Mouse (Mus musculus) liver, embryonic 14.5 days (tissue): ENCODE data around the gene Dop1a. TPM values are rescaled to one million over a fixed set of nuclear protein-coding genes. Genes with fewer than 3 reads are reported as not detected.
"Not testable (repeated sequence)": the region's sequence is repeated elsewhere in the genome, so short reads cannot be mapped to it uniquely, and the experiment has no call there.

Source experiments
- ATAC-seq: fragments of 200-750 bp; cut with Nextera tagmentation; 2 replicates; pipeline ENCODE4 v1.8.0; 2017; ENCODE audit warnings: moderate number of reproducible peaks, mild to moderate bottlenecking, moderate library complexity; ENCODE audit not compliant: insufficient read depth
- DNase-seq, 3 experiments: peaks; one replicate each; pipeline ENCODE4 v3.0.0-alpha.2; 2012 to 2013; ENCODE audit warnings: low read depth in 3 of 3, low spot score in 3 of 3
- H3K27ac ChIP-seq: fragments of 300-500 bp; sonication (generic); 2 replicates; pipeline ENCODE4 v1.5.1; 2014; ENCODE audit warnings: moderate library complexity, mild to moderate bottlenecking, control low read depth, inconsistent platforms
- H3K27me3 ChIP-seq: fragments of 300-500 bp; sonication (generic); 2 replicates; pipeline ENCODE4 v1.6.1; 2014; ENCODE audit warnings: mild to moderate bottlenecking, low read length, moderate library complexity; ENCODE audit not compliant: control insufficient read depth, insufficient read depth
- H3K36me3 ChIP-seq: fragments of 300-500 bp; sonication (generic); replicated peaks from 2 replicates; pipeline ENCODE4 v1.6.1; 2014; ENCODE audit warnings: low read depth; ENCODE audit not compliant: control insufficient read depth, insufficient read depth
- H3K4me1 ChIP-seq, 2 experiments: fragments of 200-500 bp in 1 of 2; fragments of 300-500 bp in 1 of 2; sonication (generic) in 1 of 2; replicated peaks; 2 replicates each; pipeline ENCODE4 v1.6.1; 2012 to 2014; ENCODE audit warnings: antibody characterized with exemption in 1 of 2, inconsistent platforms in 1 of 2, low read length in 1 of 2; ENCODE audit not compliant: control insufficient read depth in 2 of 2, insufficient read depth in 2 of 2
- H3K4me2 ChIP-seq: fragments of 300-500 bp; sonication (generic); 2 replicates; pipeline ENCODE4 v1.6.1; 2014; ENCODE audit warnings: low read depth, mild to moderate bottlenecking, control low read depth, moderate library complexity
- H3K4me3 ChIP-seq, 2 experiments: fragments of 200-500 bp in 1 of 2; fragments of 300-500 bp in 1 of 2; sonication (generic) in 1 of 2; 2 replicates each; pipeline ENCODE4 v1.5.1; 2012 to 2014; ENCODE audit warnings: low read depth in 2 of 2, low read length in 2 of 2, mild to moderate bottlenecking in 2 of 2, control low read depth in 1 of 2, inconsistent platforms in 1 of 2, moderate library complexity in 1 of 2; ENCODE audit not compliant: insufficient read depth in 1 of 2
- H3K9ac ChIP-seq: fragments of 300-500 bp; sonication (generic); replicated peaks from 2 replicates; pipeline ENCODE4 v1.6.1; 2014; ENCODE audit warnings: mild to moderate bottlenecking, control low read depth, moderate library complexity
- H3K9me3 ChIP-seq: fragments of 300-500 bp; sonication (generic); 2 replicates; pipeline ENCODE4 v1.6.1; 2016; ENCODE audit warnings: low read length, mixed read lengths; ENCODE audit not compliant: control insufficient read depth
- CTCF ChIP-seq: IDR thresholded peaks from 2 replicates; pipeline ENCODE4 v1.5.1; 2016; ENCODE audit warnings: antibody characterized with exemption, low read depth, control low read depth
- EP300 ChIP-seq: IDR thresholded peaks from 2 replicates; pipeline ENCODE4 v1.6.1; 2016; ENCODE audit warnings: antibody characterized with exemption, low read depth
- WGBS: fragments of 180-500 bp; shearing (Covaris S2); extraction: QIAGEN DNeasy Blood & Tissue Kit; methylation state at CpG from one replicate; pipeline ENCODE4 v1.1.7; 2014; ENCODE audit not compliant: insufficient replicate concordance; 5-methylcytosine and 5-hydroxymethylcytosine counted together
- polyA plus RNA-seq, 2 experiments: library from polyadenylated mRNA; depleted of rRNA in 1 of 2; stranded (reverse) in 1 of 2; unstranded in 1 of 2; fragments of >200 nt; fragmentation: Nextera tagmentation in 1 of 2; extraction: Ambion mirVana in 1 of 2; gene quantifications; 2 replicates each; pipeline versions ENCODE4 v1.2.1 to v1.2.3; 2012 to 2014

The Dop1a gene
- polyA plus RNA-seq, 2 experiments, result 3.1 to 4.6 TPM

DNA sequence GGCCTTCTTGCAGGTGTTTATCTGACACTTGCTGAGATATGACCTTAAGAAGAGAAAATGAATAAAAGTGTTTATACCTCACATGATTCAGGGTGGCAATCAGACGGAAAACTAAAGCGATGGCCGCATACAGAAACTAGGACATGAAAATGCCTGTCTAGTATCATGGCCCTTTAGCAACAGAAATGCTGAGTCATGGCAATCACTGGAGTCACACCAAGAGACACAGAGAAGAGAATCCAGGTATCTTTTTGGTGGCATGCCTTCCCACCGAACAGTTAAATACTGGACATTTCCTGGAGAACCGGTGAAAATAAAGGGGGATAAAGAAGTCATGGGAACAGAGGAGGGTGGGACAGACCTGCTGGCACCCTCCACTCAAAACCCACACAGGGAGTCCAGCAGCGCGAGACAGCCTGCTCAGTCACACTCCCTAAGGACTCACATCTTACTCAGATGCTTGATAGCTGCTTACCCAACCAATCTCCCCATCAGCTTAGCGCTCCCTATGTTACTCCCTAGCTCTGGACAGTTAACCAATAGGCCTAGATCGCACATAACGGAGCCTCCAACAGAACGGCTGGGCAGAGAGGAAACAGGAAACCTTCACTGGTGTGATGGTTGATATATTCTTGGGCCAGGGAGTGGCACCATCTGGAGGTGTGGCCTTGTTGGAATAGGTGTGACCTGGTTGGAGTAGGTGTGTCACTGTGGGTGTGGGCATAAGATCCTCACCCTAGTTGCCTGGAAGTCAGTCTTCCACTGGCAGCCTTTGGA lies 120.3 kb downstream of the Dop1a start:
- Histone ChIP-seq H3K9me3 (no peaks in the 10 kb centered on the region), H3K27me3 (no peaks in the 10 kb centered on the region), H3K4me2 (no peak overlapping the region), H3K9ac (no peak overlapping the region), H3K27ac (no peak overlapping the region), H3K4me1 (no peaks in the 10 kb centered on the region), H3K4me3 (no peak overlapping the region), H3K36me3 (no peaks in the 10 kb centered on the region)
- WGBS, result 76% methylated on average over 11 of the region's 11 CpGs
- ATAC-seq (no peak), DNase-seq (no peak)
- TF ChIP-seq EP300 (no peak), CTCF (no peak)

DNA sequence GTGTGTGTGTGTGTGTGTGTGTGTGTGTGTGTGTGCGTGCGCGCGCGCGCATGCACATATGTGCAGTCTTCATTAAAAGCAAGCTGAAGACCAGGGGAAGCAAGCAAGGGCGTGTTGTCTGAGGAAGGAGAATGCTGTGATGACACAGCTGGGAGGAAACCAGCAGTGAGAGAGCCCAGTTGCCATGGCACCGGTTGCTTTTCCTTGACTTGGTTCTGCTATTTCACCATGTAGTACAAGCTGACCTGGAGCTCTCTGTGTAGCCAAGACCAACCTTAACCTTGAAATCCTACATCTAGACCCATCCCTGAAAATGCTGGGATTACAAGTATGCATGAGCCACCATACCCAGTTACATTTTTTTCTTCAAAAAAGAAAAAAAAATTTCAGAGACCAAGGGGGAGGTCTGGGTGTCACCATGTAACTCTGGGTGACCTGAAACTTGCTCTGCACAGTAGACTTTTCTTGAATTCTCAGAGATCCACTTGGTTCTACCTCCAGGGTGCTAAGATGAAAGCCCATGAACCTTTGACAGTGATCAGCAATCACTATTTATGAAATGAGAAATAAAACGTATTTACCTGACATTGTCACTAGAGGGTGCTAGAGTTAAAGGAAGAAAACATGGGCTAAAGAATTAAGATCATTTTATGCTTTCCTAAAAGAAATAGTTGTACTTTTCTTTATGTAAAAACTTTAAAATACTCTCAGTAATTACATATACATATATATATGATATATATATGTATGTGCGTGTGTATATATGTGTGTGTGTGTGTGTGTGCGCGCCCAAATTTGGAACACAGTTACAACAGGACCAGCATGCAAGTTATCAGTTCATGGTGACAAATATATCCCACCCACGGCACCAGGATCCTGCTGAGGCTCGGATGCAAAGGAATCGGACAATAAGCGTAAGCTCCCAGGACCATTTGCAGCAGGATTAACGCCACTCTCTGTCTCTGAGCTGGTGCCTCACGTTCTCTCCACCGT lies 126.0 kb downstream of the Dop1a start:
- H3K4me3 ChIP-seq, result no peak overlapping the region
- no peak overlapping the region for H3K27ac ChIP-seq
- TF ChIP-seq CTCF, result peak; percentile 42; the same call in 1 of the 2 replicates
- no peak for TF ChIP-seq EP300
- no peaks in the 10 kb centered on the region for H3K27me3 ChIP-seq
- H3K9ac ChIP-seq, result no peak overlapping the region
- H3K36me3 ChIP-seq, result no peaks in the 10 kb centered on the region
- no peaks in the 10 kb centered on the region for H3K9me3 ChIP-seq
- H3K4me1 ChIP-seq, result no peaks in the 10 kb centered on the region
- WGBS, result 66% methylated on average over 19 of the region's 19 CpGs
- ATAC-seq (0 out of 2 replicates have a peak, but pooled peaks have one; percentile 26), DNase-seq (no peak)
- H3K4me2 ChIP-seq, result no peak overlapping the region

- not testable (repeated sequence) for H3K36me3 ChIP-seq, H3K9me3 ChIP-seq, H3K4me3 ChIP-seq, DNase-seq, H3K27ac ChIP-seq, ATAC-seq, H3K9ac ChIP-seq, H3K27me3 ChIP-seq, H3K4me1 ChIP-seq, H3K4me2 ChIP-seq
- 45% methylated on average over 10 of the region's 10 CpGs for WGBS
Measured at GRCm38 (mm10) chr9:86594357-86594767, 127.4 kb downstream of the Dop1a start.

DNA sequence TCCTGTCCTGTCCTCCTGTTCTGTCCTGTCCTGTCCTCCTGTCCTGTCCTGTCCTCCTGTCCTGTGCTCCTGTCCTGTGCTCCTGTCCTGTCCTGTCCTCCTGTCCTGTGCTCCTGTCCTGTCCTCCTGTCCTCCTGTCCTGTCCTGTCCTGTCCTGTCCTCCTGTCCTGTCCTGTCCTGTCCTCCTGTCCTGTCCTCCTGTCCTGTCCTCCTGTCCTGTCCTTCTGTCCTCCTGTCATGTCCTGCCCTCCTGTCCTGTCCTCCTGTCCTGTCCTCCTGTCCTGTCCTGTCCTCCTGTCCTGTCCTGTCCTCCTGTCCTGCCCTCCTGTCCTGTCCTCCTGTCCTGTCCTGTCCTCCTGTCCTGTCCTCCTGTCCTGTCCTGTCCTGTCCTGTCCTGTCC lies 130.0 kb downstream of the Dop1a start:
- not testable (repeated sequence) for H3K4me3 ChIP-seq, H3K36me3 ChIP-seq, H3K27me3 ChIP-seq, H3K27ac ChIP-seq, DNase-seq, H3K9ac ChIP-seq, H3K4me2 ChIP-seq, H3K4me1 ChIP-seq, ATAC-seq, H3K9me3 ChIP-seq

DNA sequence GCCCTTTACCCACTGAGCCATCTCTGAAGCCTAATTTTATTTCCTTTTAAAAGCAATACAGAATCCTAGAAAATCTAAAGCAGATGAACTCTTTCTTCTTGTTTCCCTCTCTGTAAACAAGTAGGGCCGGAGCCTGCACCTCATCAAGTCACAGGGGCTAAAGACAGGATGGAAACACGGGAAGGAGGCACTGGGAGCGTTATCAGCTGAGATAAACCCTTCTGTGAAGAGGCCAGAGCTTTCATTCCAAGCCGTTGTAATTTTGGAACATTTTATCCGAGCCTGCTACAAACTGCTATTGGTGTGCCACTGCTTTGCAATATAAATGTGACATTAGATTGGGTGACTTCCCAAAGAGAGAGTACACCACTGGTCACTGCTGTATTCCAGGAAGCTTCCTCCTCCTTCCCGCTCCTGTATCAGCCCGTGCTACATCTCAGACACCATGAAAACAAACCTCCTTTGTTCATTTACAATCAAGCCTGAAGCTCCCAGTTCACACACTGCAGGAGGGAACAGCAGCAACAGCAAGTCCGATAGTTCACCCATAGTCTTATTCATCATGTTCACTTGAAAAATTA lies 132.9 kb downstream of the Dop1a start:
- H3K4me2 ChIP-seq, result no peak overlapping the region
- H3K9ac ChIP-seq, result no peak overlapping the region
- H3K4me3 ChIP-seq, result no peak overlapping the region
- no peak for ATAC-seq
- no peak for DNase-seq
- 43% methylated on average over 8 of the region's 8 CpGs for WGBS
- no peaks in the 10 kb centered on the region for H3K4me1 ChIP-seq
- H3K36me3 ChIP-seq, result no peaks in the 10 kb centered on the region
- no peak overlapping the region for H3K27ac ChIP-seq
- H3K9me3 ChIP-seq, result no peaks in the 10 kb centered on the region
- H3K27me3 ChIP-seq, result no peaks in the 10 kb centered on the region
- no peak for TF ChIP-seq EP300
- TF ChIP-seq CTCF, result no peak

Other genes starting within 250 kb of the Dop1a start
- gene Ube2cbp, start 2.2 kb upstream of the Dop1a start, polyA plus RNA-seq (2012; rRNA removed), result 1.0 and 1.5 TPM in 2 replicates
- gene Ube2cbp, start 2.2 kb upstream of the Dop1a start, polyA plus RNA-seq (2014; fragmentation: Nextera tagmentation; extraction: Ambion mirVana), result 2.3 and 3.4 TPM in 2 replicates
- gene Pgm3, start 104.7 kb downstream of the Dop1a start, polyA plus RNA-seq (2012; rRNA removed), result 4.2 and 7.0 TPM in 2 replicates
- gene Pgm3, start 104.7 kb downstream of the Dop1a start, polyA plus RNA-seq (2014; fragmentation: Nextera tagmentation; extraction: Ambion mirVana), result 14.9 and 16.1 TPM in 2 replicates
- 0.17 and 0.37 TPM in 2 replicates for gene Rwdd2a, start 104.8 kb downstream of the Dop1a start, polyA plus RNA-seq (2012; rRNA removed)
- 0.61 and 0.83 TPM in 2 replicates for gene Rwdd2a, start 104.8 kb downstream of the Dop1a start, polyA plus RNA-seq (2014; fragmentation: Nextera tagmentation; extraction: Ambion mirVana)
- gene Me1, start 228.8 kb downstream of the Dop1a start, polyA plus RNA-seq (2012; rRNA removed), result 1.6 and 1.8 TPM in 2 replicates
- 3.1 and 3.6 TPM in 2 replicates for gene Me1, start 228.8 kb downstream of the Dop1a start, polyA plus RNA-seq (2014; fragmentation: Nextera tagmentation; extraction: Ambion mirVana)